Mouse (Mus musculus) heart, postnatal 0 days (tissue): ENCODE measurements around the gene Usp7.

Experiments
- CTCF ChIP-seq: IDR thresholded peaks from 2 replicates; pipeline ENCODE4 v1.5.1; 2016; ENCODE audit warnings: antibody characterized with exemption, control low read depth, low read depth
- EP300 ChIP-seq: IDR thresholded peaks from 2 replicates; pipeline ENCODE4 v1.6.1; 2016; ENCODE audit warnings: antibody characterized with exemption, low read depth

GRCm38 (mm10) chr16:8676800-8677199 is 115.3 kb downstream of the Usp7 start:
- TF ChIP-seq CTCF (peak; percentile 84), EP300 (no peak)
